Mouse (Mus musculus) cortical plate, adult 2 months (tissue): ENCODE data around the gene Bola2.
A peak's percentile ranks its signal among the peaks of the same experiment; 100 is the strongest.

ENCODE experiments used
- CTCF ChIP-seq: fragments of 200-500 bp; IDR thresholded peaks from 2 replicates; pipeline ENCODE4 v1.5.1; 2011; ENCODE audit warnings: mild to moderate bottlenecking, control low read depth, low read length; ENCODE audit not compliant: insufficient read depth; ENCODE audit errors: extremely low read depth
- POLR2A ChIP-seq: fragments of 200-500 bp; IDR thresholded peaks from 2 replicates; pipeline ENCODE4 v1.6.1; 2011; ENCODE audit warnings: mild to moderate bottlenecking, low read length, control low read depth; ENCODE audit not compliant: insufficient read depth; ENCODE audit errors: extremely low read depth

DNA sequence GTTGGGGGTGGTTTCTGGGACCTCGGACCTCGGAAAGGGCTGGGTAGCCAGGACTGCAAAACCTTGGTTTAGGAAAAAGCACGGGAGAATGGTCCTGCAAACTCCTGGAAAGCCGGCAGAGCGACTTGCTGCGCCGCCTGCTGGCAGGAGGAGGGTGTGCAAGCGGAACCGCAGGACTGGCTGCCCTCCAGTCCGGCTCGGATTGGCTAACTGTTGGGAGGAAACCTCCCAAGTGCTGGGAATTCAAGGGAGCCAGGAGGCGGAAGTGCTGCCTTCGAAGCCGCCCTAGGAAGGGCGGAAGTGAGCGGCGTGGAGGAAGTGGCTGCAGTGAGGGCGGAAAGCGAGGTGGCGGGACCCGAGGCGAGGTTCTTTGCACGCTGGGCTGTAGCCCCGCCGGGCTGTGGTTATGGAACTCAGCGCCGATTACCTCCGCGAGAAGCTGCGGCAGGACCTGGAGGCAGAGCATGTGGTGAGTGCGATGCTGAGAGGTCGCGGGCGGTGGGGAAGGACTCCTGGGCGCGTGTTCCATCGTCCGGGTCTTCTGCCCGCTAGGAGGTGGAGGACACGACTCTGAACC, 518 bp downstream of the Bola2 start, which contains the start of gene Slx1b:
- TF ChIP-seq CTCF (peak; percentile 85), POLR2A (peak; percentile 62; the same call in 1 of the 2 replicates)
